Mouse (Mus musculus) hindbrain, embryonic 12.5 days (tissue): ENCODE data around the gene Ophn1. TPM values are rescaled to one million over a fixed set of nuclear protein-coding genes. Genes with fewer than 3 reads are reported as not detected.

Source experiments
- ATAC-seq: fragments of 200-750 bp; cut with Nextera tagmentation; 2 replicates; pipeline ENCODE4 v1.8.0; 2017; ENCODE audit warnings: moderate TSS enrichment; ENCODE audit not compliant: low FRiP score
- H3K27ac ChIP-seq: fragments of 300-500 bp; sonication (generic); 2 replicates; pipeline ENCODE4 v1.5.1; 2016; ENCODE audit warnings: mild to moderate bottlenecking
- H3K27me3 ChIP-seq: fragments of 300-500 bp; sonication (generic); 2 replicates; pipeline ENCODE4 v1.6.1; 2016; ENCODE audit warnings: mild to moderate bottlenecking
- H3K36me3 ChIP-seq: fragments of 300-500 bp; sonication (generic); 2 replicates; pipeline ENCODE4 v1.6.1; 2016; ENCODE audit warnings: mild to moderate bottlenecking
- H3K4me1 ChIP-seq: fragments of 300-500 bp; sonication (generic); 2 replicates; pipeline ENCODE4 v1.6.1; 2016
- H3K4me2 ChIP-seq: fragments of 300-500 bp; sonication (generic); replicated peaks from 2 replicates; pipeline ENCODE4 v1.6.1; 2016; ENCODE audit warnings: mild to moderate bottlenecking
- H3K4me3 ChIP-seq: fragments of 300-500 bp; sonication (generic); 2 replicates; pipeline ENCODE4 v1.5.1; 2016; ENCODE audit warnings: mild to moderate bottlenecking
- H3K9ac ChIP-seq: fragments of 300-500 bp; sonication (generic); 2 replicates; pipeline ENCODE4 v1.6.1; 2016; ENCODE audit warnings: mild to moderate bottlenecking, moderate library complexity
- H3K9me3 ChIP-seq: fragments of 300-500 bp; sonication (generic); replicated peaks from 2 replicates; pipeline ENCODE4 v1.6.1; 2016; ENCODE audit warnings: mild to moderate bottlenecking
- WGBS: fragments of 180-500 bp; shearing (Covaris S2); methylation state at CpG from one replicate; pipeline ENCODE4 v1.1.7; 2016; 5-methylcytosine and 5-hydroxymethylcytosine counted together
- microRNA-seq: library from miRNA; unstranded; fragments of <30 nt; microRNA quantifications from one replicate; pipeline ENCODE4, GENCODE M21; 2017
- polyA plus RNA-seq: library from polyadenylated mRNA; unstranded; fragments of >200 nt; fragmentation: Nextera tagmentation; extraction: Ambion mirVana; gene quantifications from 2 replicates; pipeline ENCODE4 v1.2.1, GENCODE M21; 2016

The Ophn1 gene
- polyA plus RNA-seq, 1 experiment from 2014 or later: 31.1 TPM

GRCm38 (mm10) chrX:98574201-98574600 lies 316.6 kb downstream of the Ophn1 start:
- H3K4me2 ChIP-seq: no peak overlapping the region
- H3K27me3 ChIP-seq: no peaks in the 10 kb centered on the region
- ATAC-seq: no peak
- no peaks in the 10 kb centered on the region for H3K4me1 ChIP-seq
- no peak overlapping the region for H3K9ac ChIP-seq
- H3K9me3 ChIP-seq: no peaks in the 10 kb centered on the region
- H3K36me3 ChIP-seq: peaks cover 2% of the 10 kb centered on the region; the same call in 1 of the 2 replicates
- no peak overlapping the region for H3K4me3 ChIP-seq
- H3K27ac ChIP-seq: no peak overlapping the region

GRCm38 (mm10) chrX:98546458-98546857 lies 344.4 kb downstream of the Ophn1 start:
- no peaks in the 10 kb centered on the region for H3K36me3 ChIP-seq
- H3K4me2 ChIP-seq: no peak overlapping the region

GRCm38 (mm10) chrX:98515329-98515728 lies 375.5 kb downstream of the Ophn1 start:
- WGBS: 78% methylated on average over 2 of the region's 2 CpGs
- Histone ChIP-seq H3K4me3 (no peak overlapping the region), H3K4me2 (no peak overlapping the region), H3K27me3 (no peaks in the 10 kb centered on the region), H3K9me3 (no peaks in the 10 kb centered on the region), H3K27ac (no peak overlapping the region), H3K9ac (no peak overlapping the region), H3K4me1 (no peaks in the 10 kb centered on the region), H3K36me3 (no peaks in the 10 kb centered on the region)
- no peak for ATAC-seq

More at GRCm38 (mm10) chrX:98546458-98546857, 344.4 kb downstream of the Ophn1 start:
- no peak for ATAC-seq
- H3K9ac ChIP-seq: no peak overlapping the region
- 100% methylated on average over 1 of the region's 1 CpGs for WGBS
- H3K4me1 ChIP-seq: no peaks in the 10 kb centered on the region
- no peak overlapping the region for H3K27ac ChIP-seq
- H3K27me3 ChIP-seq: no peaks in the 10 kb centered on the region
- H3K9me3 ChIP-seq: no peaks in the 10 kb centered on the region
- no peak overlapping the region for H3K4me3 ChIP-seq

- Histone ChIP-seq H3K4me1 (no peaks in the 10 kb centered on the region), H3K27ac (no peak overlapping the region), H3K9me3 (no peaks in the 10 kb centered on the region), H3K4me3 (no peak overlapping the region), H3K27me3 (no peaks in the 10 kb centered on the region), H3K36me3 (no peaks in the 10 kb centered on the region), H3K4me2 (no peak overlapping the region), H3K9ac (no peak overlapping the region)
- WGBS: 76% methylated on average over 3 of the region's 3 CpGs
- no peak for ATAC-seq
Measured at GRCm38 (mm10) chrX:98514359-98514904, 376.4 kb downstream of the Ophn1 start.

Small RNA genes within 50 kb of the gene (microRNA-seq; reads per million reads assigned to microRNA genes)
- gene Gm27554: not detected

Other genes starting within 250 kb of the Ophn1 start
- 21.1 and 23.0 TPM in 2 replicates for gene Yipf6, start 45.3 kb upstream of the Ophn1 start, polyA plus RNA-seq
- gene Stard8, start 112.2 kb upstream of the Ophn1 start, polyA plus RNA-seq: 21.0 and 22.1 TPM in 2 replicates
- 72.2 and 78.8 TPM in 2 replicates for gene Efnb1, start 245.1 kb upstream of the Ophn1 start, polyA plus RNA-seq